Mouse (Mus musculus): Measurements from ENCODE around the gene Snx22. TPM values are rescaled to one million over a fixed set of nuclear protein-coding genes. Genes with fewer than 3 reads are reported as not detected.

The Snx22 gene
- polyA plus RNA-seq, 1 experiment from 2014 or later: 2.3 TPM

DNA sequence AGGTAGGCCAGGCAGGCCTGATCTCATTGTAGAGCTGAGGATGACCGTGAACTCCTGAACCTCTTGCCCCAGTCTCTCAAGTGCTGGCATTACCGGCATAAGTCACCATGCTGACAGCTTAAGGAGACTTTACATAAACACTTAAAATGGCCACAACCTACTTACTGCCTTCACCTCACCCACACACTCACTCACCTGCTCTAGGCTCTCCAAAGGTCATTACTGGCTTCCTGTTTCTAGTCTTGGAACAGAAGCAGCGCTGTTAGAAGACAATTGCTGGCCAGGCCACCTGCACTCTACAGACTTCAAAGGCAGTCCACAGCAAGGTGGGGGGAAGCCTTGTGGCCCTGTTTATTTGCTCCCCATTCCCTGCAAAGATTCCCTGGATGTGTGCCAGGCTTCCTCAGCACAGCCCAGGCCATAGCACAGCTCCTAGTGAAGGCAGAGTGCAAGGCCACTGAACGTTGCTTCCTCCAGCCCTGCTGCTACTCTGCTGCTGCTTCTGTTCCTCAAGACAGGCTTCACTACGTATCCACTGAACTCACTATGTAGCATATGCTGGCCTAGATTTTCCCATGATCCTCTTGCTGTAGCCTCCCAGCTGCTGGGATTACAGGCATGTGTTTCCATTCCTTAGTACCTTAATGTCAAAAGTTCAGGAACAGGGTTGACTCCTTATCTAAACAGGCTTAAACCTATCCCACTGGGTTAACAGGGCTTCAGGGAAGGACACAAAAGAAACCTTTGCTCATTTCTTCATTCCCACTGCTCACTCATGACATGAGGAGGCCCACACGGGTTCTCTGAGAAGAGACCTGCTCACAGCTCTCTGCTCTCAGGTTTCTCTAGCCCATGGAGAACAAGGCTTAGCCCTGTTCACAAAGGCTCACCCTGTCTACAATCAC lies 22.1 kb upstream of the Snx22 start:
- Histone ChIP-seq H3K27me3 (no peaks in the 10 kb centered on the region), H3K27ac (peak overlapping the region; percentile 60), H3K4me3 (replicated peaks) (no peak overlapping the region), H3K4me2 (no peak overlapping the region), H3K9ac (no peak overlapping the region), H3K36me3 (peaks cover 95% of the 10 kb centered on the region), H3K4me1 (peaks cover 18% of the 10 kb centered on the region; the same call in 1 of the 2 replicates), H3K9me3 (replicated peaks) (no peaks in the 10 kb centered on the region)
- no peak for ATAC-seq (replicated peaks; ENCODE audit: low FRiP score)
- 48% methylated on average over 6 of the region's 6 CpGs for WGBS

DNA sequence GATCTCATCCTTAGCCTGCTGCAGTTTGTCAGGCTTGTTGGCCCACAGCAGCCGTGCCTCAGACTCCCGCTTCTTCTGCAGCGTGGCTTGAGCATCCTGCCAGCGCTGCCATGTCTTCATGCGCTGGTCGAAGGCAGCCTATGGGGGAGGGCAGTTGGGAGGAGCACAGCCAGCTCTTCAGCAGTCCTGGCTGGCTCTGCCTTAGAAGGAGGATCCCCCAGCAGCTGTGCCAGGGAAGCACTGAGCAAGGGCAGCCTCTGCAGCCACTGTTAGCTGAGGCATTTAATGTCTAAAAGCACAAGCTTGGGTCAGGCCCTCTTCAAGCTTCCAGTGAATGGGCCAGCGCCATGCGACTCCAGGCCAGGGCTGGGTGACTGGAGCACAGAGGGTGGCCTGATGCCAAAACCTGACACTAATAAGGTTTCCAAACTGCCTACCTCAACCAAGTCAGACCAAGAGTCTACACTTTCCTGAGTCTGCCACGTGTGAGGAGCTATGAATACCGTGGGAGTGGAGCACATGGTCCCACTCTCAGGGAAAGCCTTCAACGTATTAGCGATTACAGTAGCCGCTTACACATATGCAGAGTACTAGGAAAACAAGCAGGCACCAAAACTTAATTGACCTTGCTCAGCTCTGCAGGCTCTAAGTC lies 21.2 kb upstream of the Snx22 start:
- Histone ChIP-seq H3K9me3 (replicated peaks) (no peaks in the 10 kb centered on the region), H3K27me3 (no peaks in the 10 kb centered on the region), H3K9ac (no peak overlapping the region), H3K27ac (peak overlapping the region; percentile 60), H3K4me3 (replicated peaks) (no peak overlapping the region), H3K4me1 (peaks cover 18% of the 10 kb centered on the region; the same call in 1 of the 2 replicates), H3K36me3 (peaks cover 91% of the 10 kb centered on the region), H3K4me2 (no peak overlapping the region)
- WGBS: 82% methylated on average over 13 of the region's 13 CpGs
- 0 out of 2 replicates have a peak, but pooled peaks have one; percentile 15 for ATAC-seq (replicated peaks; ENCODE audit: low FRiP score)

- H3K9ac ChIP-seq: no peak overlapping the region
- no peak overlapping the region for H3K4me3 ChIP-seq (replicated peaks)
- H3K9me3 ChIP-seq (replicated peaks): no peaks in the 10 kb centered on the region
- WGBS: 46% methylated on average over 4 of the region's 4 CpGs
- no peak overlapping the region for H3K4me2 ChIP-seq
- peaks cover 68% of the 10 kb centered on the region for H3K36me3 ChIP-seq
- ATAC-seq (replicated peaks; ENCODE audit: low FRiP score): 0 out of 2 replicates have a peak, but pooled peaks have one; percentile 36
- H3K4me1 ChIP-seq: peaks cover 18% of the 10 kb centered on the region; the same call in 1 of the 2 replicates
- H3K27ac ChIP-seq: 0 out of 2 replicates have a peak overlapping the region, but pooled peaks have one; percentile 5
- H3K27me3 ChIP-seq: no peaks in the 10 kb centered on the region
These were observed 18.9 kb upstream of the Snx22 start for GRCm38 (mm10) chr9:66088411-66088810.

- 97% methylated on average over 7 of the region's 7 CpGs for WGBS
- H3K9me3 ChIP-seq (replicated peaks): no peaks in the 10 kb centered on the region
- H3K36me3 ChIP-seq: peaks cover 55% of the 10 kb centered on the region
- no peak for ATAC-seq (replicated peaks; ENCODE audit: low FRiP score)
- H3K4me1 ChIP-seq: peaks cover 11% of the 10 kb centered on the region; the same call in 1 of the 2 replicates
- H3K4me3 ChIP-seq (replicated peaks): no peak overlapping the region
- H3K27me3 ChIP-seq: no peaks in the 10 kb centered on the region
- no peak overlapping the region for H3K4me2 ChIP-seq
- H3K27ac ChIP-seq: no peak overlapping the region
- H3K9ac ChIP-seq: no peak overlapping the region
These were observed 17.5 kb upstream of the Snx22 start for GRCm38 (mm10) chr9:66087062-66087461.

- Histone ChIP-seq H3K4me2 (no peak overlapping the region), H3K4me3 (replicated peaks) (no peak overlapping the region), H3K9ac (no peak overlapping the region), H3K36me3 (peaks cover 30% of the 10 kb centered on the region), H3K4me1 (0 out of 2 replicates have a peak, but pooled peaks cover 6% of the 10 kb centered on the region), H3K9me3 (replicated peaks) (no peaks in the 10 kb centered on the region), H3K27me3 (no peaks in the 10 kb centered on the region), H3K27ac (no peak overlapping the region)
- ATAC-seq (replicated peaks; ENCODE audit: low FRiP score): no peak
- 90% methylated on average over 3 of the region's 3 CpGs for WGBS
These were observed 14.7 kb upstream of the Snx22 start for GRCm38 (mm10) chr9:66084171-66084570.

DNA sequence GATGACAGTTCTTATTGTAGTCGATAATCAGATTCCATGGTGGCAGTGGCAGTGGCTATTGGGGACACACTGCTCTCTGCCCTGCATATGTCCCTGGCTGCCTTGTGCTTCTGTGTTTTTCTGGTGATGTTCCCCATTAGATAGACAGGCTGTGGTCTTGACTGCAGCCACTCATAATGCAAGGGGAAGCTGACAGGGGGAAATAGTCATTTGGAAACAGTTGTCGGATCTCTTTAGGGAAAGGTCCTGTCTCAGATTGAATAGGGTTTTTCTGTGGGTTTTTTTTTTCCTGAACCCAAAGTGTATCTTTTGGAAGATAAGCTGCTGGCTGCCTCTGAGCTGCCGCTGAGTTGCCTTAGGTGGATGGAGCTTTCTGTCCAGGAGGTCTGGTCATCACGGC lies 12.5 kb upstream of the Snx22 start:
- H3K36me3 ChIP-seq: peaks cover 9% of the 10 kb centered on the region
- no peaks in the 10 kb centered on the region for H3K9me3 ChIP-seq (replicated peaks)
- H3K4me3 ChIP-seq (replicated peaks): no peak overlapping the region
- no peak overlapping the region for H3K4me2 ChIP-seq
- no peak overlapping the region for H3K27ac ChIP-seq
- no peak for ATAC-seq (replicated peaks; ENCODE audit: low FRiP score)
- H3K4me1 ChIP-seq: peaks cover 6% of the 10 kb centered on the region; the same call in 1 of the 2 replicates
- no peaks in the 10 kb centered on the region for H3K27me3 ChIP-seq
- no peak overlapping the region for H3K9ac ChIP-seq
- WGBS: 83% methylated on average over 4 of the region's 4 CpGs

DNA sequence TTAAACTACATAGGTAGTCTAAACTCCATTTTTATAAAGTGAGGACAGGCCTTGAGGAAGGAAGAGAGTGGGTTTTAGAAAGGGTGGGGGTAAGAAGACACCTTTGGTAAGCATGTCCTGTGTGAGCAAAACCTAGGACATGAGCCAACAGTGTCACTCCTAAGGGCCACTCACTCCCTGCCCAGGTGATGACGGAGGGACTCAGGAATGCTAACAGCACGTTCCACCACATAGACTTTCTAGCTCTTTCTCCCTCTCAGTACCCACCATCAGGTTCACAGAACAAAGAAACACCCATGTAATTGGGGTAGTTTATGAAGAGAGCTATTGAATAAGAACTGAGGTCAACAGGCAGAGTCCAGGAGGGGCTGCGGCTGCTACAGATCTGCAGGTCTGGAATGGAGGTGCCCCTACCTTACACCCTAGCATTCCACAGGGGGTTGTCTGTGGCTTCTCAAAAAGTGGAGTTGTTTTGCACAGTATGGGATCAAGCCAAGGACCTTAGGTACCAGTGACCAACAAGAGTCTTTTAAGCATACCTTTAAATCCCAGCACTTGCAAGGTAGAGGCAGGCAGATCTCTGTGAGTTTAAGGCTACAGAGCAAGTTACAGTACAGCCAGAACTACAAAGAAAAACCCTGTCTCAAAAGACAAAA lies 11.4 kb upstream of the Snx22 start:
- ATAC-seq (replicated peaks; ENCODE audit: low FRiP score): no peak
- Histone ChIP-seq H3K4me3 (replicated peaks) (no peak overlapping the region), H3K36me3 (no peaks in the 10 kb centered on the region), H3K9me3 (replicated peaks) (no peaks in the 10 kb centered on the region), H3K27ac (no peak overlapping the region), H3K4me2 (no peak overlapping the region), H3K4me1 (peaks cover 6% of the 10 kb centered on the region; the same call in 1 of the 2 replicates), H3K9ac (no peak overlapping the region), H3K27me3 (no peaks in the 10 kb centered on the region)
- 76% methylated on average over 3 of the region's 3 CpGs for WGBS

GRCm38 (mm10) chr9:66078493-66078892 lies 9.0 kb upstream of the Snx22 start:
- no peak for ATAC-seq (replicated peaks; ENCODE audit: low FRiP score)
- Histone ChIP-seq H3K4me1 (peaks cover 6% of the 10 kb centered on the region; the same call in 1 of the 2 replicates), H3K4me3 (replicated peaks) (no peak overlapping the region), H3K4me2 (peak overlapping the region; percentile 49), H3K9me3 (replicated peaks) (no peaks in the 10 kb centered on the region), H3K27me3 (no peaks in the 10 kb centered on the region), H3K27ac (no peak overlapping the region), H3K36me3 (no peaks in the 10 kb centered on the region), H3K9ac (no peak overlapping the region)
- 10% methylated on average over 14 of the region's 14 CpGs for WGBS

GRCm38 (mm10) chr9:66078072-66078471 lies 8.6 kb upstream of the Snx22 start:
- no peaks in the 10 kb centered on the region for H3K27me3 ChIP-seq
- no peaks in the 10 kb centered on the region for H3K36me3 ChIP-seq
- peak overlapping the region; percentile 49 for H3K4me2 ChIP-seq
- no peaks in the 10 kb centered on the region for H3K9me3 ChIP-seq (replicated peaks)
- ATAC-seq (replicated peaks; ENCODE audit: low FRiP score): no peak
- 61% methylated on average over 3 of the region's 3 CpGs for WGBS
- H3K4me3 ChIP-seq (replicated peaks): no peak overlapping the region
- peaks cover 6% of the 10 kb centered on the region; the same call in 1 of the 2 replicates for H3K4me1 ChIP-seq
- no peak overlapping the region for H3K27ac ChIP-seq
- H3K9ac ChIP-seq: no peak overlapping the region

DNA sequence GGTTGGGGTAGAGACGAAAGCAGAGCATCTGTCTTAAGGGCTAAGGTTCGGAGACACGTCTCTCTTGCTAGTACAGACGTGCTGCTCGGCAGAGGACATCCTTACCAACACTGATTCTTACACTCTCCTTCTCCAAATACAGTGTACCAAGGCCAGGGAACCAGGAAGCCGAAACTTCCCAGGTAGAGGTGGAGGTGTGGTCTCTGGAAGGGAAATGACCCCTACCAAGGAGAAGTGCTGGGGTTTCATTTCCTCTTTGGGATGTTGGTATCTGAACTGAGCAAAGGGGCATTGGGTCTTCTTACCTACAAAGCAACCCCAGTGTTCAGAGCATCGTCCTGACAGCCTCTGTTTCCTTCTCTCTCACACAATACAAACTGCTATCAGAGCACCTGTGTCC lies 3.2 kb upstream of the Snx22 start:
- H3K4me1 ChIP-seq: peaks cover 12% of the 10 kb centered on the region
- H3K4me3 ChIP-seq (replicated peaks): no peak overlapping the region
- no peak overlapping the region for H3K27ac ChIP-seq
- no peak for ATAC-seq (replicated peaks; ENCODE audit: low FRiP score)
- H3K4me2 ChIP-seq: no peak overlapping the region
- H3K9ac ChIP-seq: no peak overlapping the region
- WGBS: 89% methylated on average over 7 of the region's 7 CpGs
- no peaks in the 10 kb centered on the region for H3K9me3 ChIP-seq (replicated peaks)
- peaks cover 28% of the 10 kb centered on the region for H3K27me3 ChIP-seq
- no peaks in the 10 kb centered on the region for H3K36me3 ChIP-seq

GRCm38 (mm10) chr9:66070151-66070550 lies 632 bp upstream of the Snx22 start:
- peaks cover 12% of the 10 kb centered on the region for H3K4me1 ChIP-seq
- ATAC-seq (replicated peaks; ENCODE audit: low FRiP score): no peak
- H3K9ac ChIP-seq: no peak overlapping the region
- H3K4me2 ChIP-seq: peak overlapping the region; percentile 94
- H3K9me3 ChIP-seq (replicated peaks): no peaks in the 10 kb centered on the region
- H3K27ac ChIP-seq: no peak overlapping the region
- H3K27me3 ChIP-seq: peaks cover 38% of the 10 kb centered on the region
- H3K4me3 ChIP-seq (replicated peaks): peak overlapping the region; percentile 52; the same call in 1 of the 2 replicates
- H3K36me3 ChIP-seq: peaks cover 24% of the 10 kb centered on the region
- 91% methylated on average over 5 of the region's 5 CpGs for WGBS

Data from kidney, embryonic 15.5 days (tissue).